Mouse (Mus musculus): ENCODE data around the gene Wfikkn2. TPM values are rescaled to one million over a fixed set of nuclear protein-coding genes. Genes with fewer than 3 reads are reported as not detected.
A peak's percentile ranks its signal among the peaks of the same experiment; 100 is the strongest.

The Wfikkn2 gene
- polyA plus RNA-seq, 1 experiment = 0.38 TPM

DNA sequence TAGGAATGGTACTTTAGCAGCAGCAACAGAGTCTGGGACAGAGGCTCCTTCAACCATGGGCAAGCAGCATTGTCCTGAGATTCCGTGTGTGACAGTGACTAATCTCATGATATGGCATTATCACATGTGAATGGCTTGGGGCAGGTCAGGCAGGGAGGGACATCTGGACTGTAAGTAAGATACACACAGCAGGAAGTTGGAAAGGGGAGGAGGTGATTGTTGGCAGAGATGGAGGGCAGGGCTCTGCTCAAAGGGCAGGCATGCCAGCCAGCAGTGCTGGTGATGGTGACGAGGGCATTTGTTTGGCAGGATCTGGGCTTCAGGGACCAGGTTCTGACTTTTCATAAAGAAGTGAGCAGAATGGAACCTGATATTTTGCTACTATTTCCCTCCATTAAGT lies 52.7 kb downstream of the Wfikkn2 start:
- Histone ChIP-seq H3K36me3 (ENCODE audit: control insufficient read depth, insufficient read depth, low read length) (no peaks in the 10 kb centered on the region), H3K4me3 (ENCODE audit: insufficient read depth, low read depth, low read length) (no peak overlapping the region), H3K27me3 (replicated peaks; ENCODE audit: control insufficient read depth, insufficient read depth, low read length) (no peaks in the 10 kb centered on the region), H3K4me1 (ENCODE audit: control insufficient read depth, insufficient read depth, low read length) (peaks cover 7% of the 10 kb centered on the region; the same call in 1 of the 2 replicates), H3K27ac (ENCODE audit: insufficient read depth, low read depth, low read length) (no peak overlapping the region)
- peak; percentile 51 for DNase-seq
- WGBS = 41% methylated on average over 2 of the region's 2 CpGs
- TF ChIP-seq CTCF (conservative IDR thresholded peaks at IDR 0.05; ENCODE audit: insufficient read depth, insufficient read length, low read depth, low read length) = no peak

DNA sequence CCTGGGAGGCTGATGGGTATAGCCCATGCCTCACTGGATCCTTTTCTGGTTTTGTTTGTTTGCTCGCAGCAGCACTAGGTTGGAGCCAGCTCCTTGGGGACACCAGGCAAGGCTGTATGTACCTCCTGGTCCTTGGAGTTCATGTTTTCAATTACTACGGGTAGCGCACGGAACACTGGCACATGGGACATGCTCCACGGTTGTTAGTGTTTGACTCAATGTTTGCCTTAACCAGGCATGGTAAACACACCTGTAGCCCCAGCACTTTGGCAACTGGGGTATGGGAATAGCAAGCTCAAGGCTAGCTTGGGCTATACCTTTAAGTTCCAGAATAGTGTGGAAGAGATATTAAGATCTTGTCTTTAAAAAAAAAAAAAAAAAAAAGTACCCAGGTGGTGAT lies 55.1 kb downstream of the Wfikkn2 start:
- WGBS = 92% methylated on average over 5 of the region's 5 CpGs
- Histone ChIP-seq H3K4me1 (ENCODE audit: control insufficient read depth, insufficient read depth, low read length) (no peaks in the 10 kb centered on the region), H3K27ac (ENCODE audit: insufficient read depth, low read depth, low read length) (no peak overlapping the region), H3K4me3 (ENCODE audit: insufficient read depth, low read depth, low read length) (no peak overlapping the region), H3K36me3 (ENCODE audit: control insufficient read depth, insufficient read depth, low read length) (no peaks in the 10 kb centered on the region), H3K27me3 (replicated peaks; ENCODE audit: control insufficient read depth, insufficient read depth, low read length) (no peaks in the 10 kb centered on the region)
- DNase-seq = no peak
- TF ChIP-seq CTCF (conservative IDR thresholded peaks at IDR 0.05; ENCODE audit: insufficient read depth, insufficient read length, low read depth, low read length) = no peak
- TF ChIP-seq POLR2A (IDR thresholded peaks at IDR 0.05; ENCODE audit: low read depth, low read length) = no peak

DNA sequence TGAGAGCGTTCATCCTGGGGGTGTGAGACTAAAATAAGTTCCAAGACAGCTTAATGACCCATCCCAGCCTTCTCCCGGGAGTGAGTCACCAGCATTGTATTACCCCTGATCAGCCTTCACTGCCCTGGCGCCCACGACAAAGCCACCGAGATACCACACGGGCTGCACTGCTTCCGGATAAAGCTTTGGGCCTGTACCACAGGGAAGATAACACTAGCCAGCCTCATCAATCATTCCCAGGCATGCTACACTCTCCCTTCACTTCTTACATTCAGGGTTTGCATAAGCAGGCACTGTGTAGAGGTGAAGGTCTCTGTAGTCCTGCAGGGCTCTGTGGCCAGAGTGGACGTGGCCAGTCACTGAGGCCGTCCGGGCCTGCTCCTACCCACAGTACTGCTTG lies 56.2 kb downstream of the Wfikkn2 start:
- TF ChIP-seq POLR2A (IDR thresholded peaks at IDR 0.05; ENCODE audit: low read depth, low read length) (no peak), CTCF (conservative IDR thresholded peaks at IDR 0.05; ENCODE audit: insufficient read depth, insufficient read length, low read depth, low read length) (no peak)
- no peak for DNase-seq
- H3K27me3 ChIP-seq (replicated peaks; ENCODE audit: control insufficient read depth, insufficient read depth, low read length) = no peaks in the 10 kb centered on the region
- H3K27ac ChIP-seq (ENCODE audit: insufficient read depth, low read depth, low read length) = no peak overlapping the region
- H3K4me3 ChIP-seq (ENCODE audit: insufficient read depth, low read depth, low read length) = no peak overlapping the region
- no peaks in the 10 kb centered on the region for H3K36me3 ChIP-seq (ENCODE audit: control insufficient read depth, insufficient read depth, low read length)
- no peaks in the 10 kb centered on the region for H3K4me1 ChIP-seq (ENCODE audit: control insufficient read depth, insufficient read depth, low read length)
- WGBS = 67% methylated on average over 10 of the region's 10 CpGs

Other genes starting within 250 kb of the Wfikkn2 start
- 19.1 and 24.6 TPM in 2 replicates for gene Spag9, start 249.9 kb downstream of the Wfikkn2 start, polyA plus RNA-seq (2012; rRNA removed)
- gene Tob1, start 34.6 kb downstream of the Wfikkn2 start, polyA plus RNA-seq (2012; rRNA removed) = 45.0 and 54.8 TPM in 2 replicates
- gene Gm21885, start 35.9 kb upstream of the Wfikkn2 start, polyA plus RNA-seq (2012; rRNA removed) = not detected in 2 replicates
- gene Luc7l3, start 76.0 kb upstream of the Wfikkn2 start, polyA plus RNA-seq (2012; rRNA removed) = 6.6 and 8.5 TPM in 2 replicates
- 124 and 139 TPM in 2 replicates for gene Ankrd40, start 82.0 kb upstream of the Wfikkn2 start, polyA plus RNA-seq (2012; rRNA removed)
- 43.8 and 51.7 TPM in 2 replicates for gene Abcc3, start 147.0 kb upstream of the Wfikkn2 start, polyA plus RNA-seq (2012; rRNA removed)
- 7.6 and 10.2 TPM in 2 replicates for gene Cacna1g, start 228.2 kb upstream of the Wfikkn2 start, polyA plus RNA-seq (2012; rRNA removed)
- 1.1 TPM in 2 replicates for gene Spata20, start 240.2 kb upstream of the Wfikkn2 start, polyA plus RNA-seq (2012; rRNA removed)

Data from kidney, adult 2 months (tissue).